In genomic region chr11:6602662-6603061, GRCm38 (mm10) we compare ENCODE assay signal across 23 mouse cellular contexts. TPM values are rescaled to one million over a fixed set of nuclear protein-coding genes. Genes with fewer than 3 reads are reported as not detected.
DNase-seq lines count a peak whose midpoint lies in the region; ATAC-seq lines count a peak whose summit lies in the region.
"Had no signal": no experiment of that assay in that cellular context is flagged by ENCODE, and none has a peak within 500 bp of the region (broad histone marks: within the 10 kb centered on the region; RNA-seq: fewer than 3 reads in every experiment).

No protein-coding gene starts in this region.

- H3K9me3 ChIP-seq in hindbrain, embryonic 12.5 days (replicated peaks) = no peaks in the 10 kb centered on the region
- H3K9me3 ChIP-seq in hindbrain, embryonic 11.5 days (ENCODE audit: control insufficient read depth, low read length) = no peaks in the 10 kb centered on the region
- no peaks in the 10 kb centered on the region for H3K9me3 ChIP-seq in forebrain, embryonic 13.5 days (replicated peaks)
- no peaks in the 10 kb centered on the region for H3K9me3 ChIP-seq in hindbrain, embryonic 16.5 days (ENCODE audit: control insufficient read depth, low read length)
- no peaks in the 10 kb centered on the region for H3K9me3 ChIP-seq in midbrain, embryonic 16.5 days (replicated peaks; ENCODE audit: control insufficient read depth, low read length, poor library complexity, severe bottlenecking)
- H3K9me3 ChIP-seq: limb, embryonic 12.5 days; liver, embryonic 13.5 days; lung, embryonic 15.5 days; stomach, embryonic 15.5 days had no signal

- H3K9ac ChIP-seq in hindbrain, embryonic 12.5 days = peak overlapping the region; percentile 45
- no peak overlapping the region for H3K9ac ChIP-seq in hindbrain, embryonic 11.5 days (ENCODE audit: low read depth, low read length)
- H3K9ac ChIP-seq in forebrain, embryonic 13.5 days = no peak overlapping the region
- peak overlapping the region; percentile 39; the same call in 1 of the 2 replicates for H3K9ac ChIP-seq in hindbrain, embryonic 16.5 days (ENCODE audit: low read depth, low read length)
- peak overlapping the region; percentile 91 for H3K9ac ChIP-seq in midbrain, embryonic 16.5 days (ENCODE audit: low read depth, low read length)
- H3K9ac ChIP-seq: limb, embryonic 12.5 days; liver, embryonic 13.5 days; lung, embryonic 15.5 days; stomach, embryonic 15.5 days had no signal

- no peak for ATAC-seq in hindbrain, embryonic 12.5 days (ENCODE audit: low FRiP score)
- no peak for ATAC-seq in hindbrain, embryonic 11.5 days (ENCODE audit: low FRiP score)
- no peak for ATAC-seq in forebrain, embryonic 13.5 days
- no peak for ATAC-seq in hindbrain, embryonic 16.5 days
- no peak for ATAC-seq in midbrain, embryonic 16.5 days
- ATAC-seq: intestine, embryonic 16.5 days had no signal

- H3K36me3 ChIP-seq in hindbrain, embryonic 12.5 days = peaks cover 36% of the 10 kb centered on the region
- H3K36me3 ChIP-seq in hindbrain, embryonic 11.5 days (ENCODE audit: control insufficient read depth, insufficient read depth, low read length) = no peaks in the 10 kb centered on the region
- H3K36me3 ChIP-seq in forebrain, embryonic 13.5 days (ENCODE audit: poor library complexity, severe bottlenecking) = peaks cover 43% of the 10 kb centered on the region
- peaks cover 16% of the 10 kb centered on the region for H3K36me3 ChIP-seq in hindbrain, embryonic 16.5 days (ENCODE audit: control insufficient read depth, insufficient read depth, low read length)
- peaks cover 10% of the 10 kb centered on the region for H3K36me3 ChIP-seq in midbrain, embryonic 16.5 days (ENCODE audit: control insufficient read depth, insufficient read depth, low read length)

- H3K4me2 ChIP-seq in hindbrain, embryonic 12.5 days (replicated peaks) = peak overlapping the region; percentile 76
- H3K4me2 ChIP-seq in hindbrain, embryonic 11.5 days (replicated peaks; ENCODE audit: low read depth, low read length) = no peak overlapping the region
- peak overlapping the region; percentile 86 for H3K4me2 ChIP-seq in forebrain, embryonic 13.5 days
- H3K4me2 ChIP-seq in hindbrain, embryonic 16.5 days (ENCODE audit: low read length) = peak overlapping the region; percentile 96
- H3K4me2 ChIP-seq in midbrain, embryonic 16.5 days (ENCODE audit: low read length) = peak overlapping the region; percentile 91
- H3K4me2 ChIP-seq: heart, embryonic 11.5 days; limb, embryonic 12.5 days; liver, embryonic 13.5 days; lung, embryonic 15.5 days; stomach, embryonic 15.5 days had no signal

- 84% methylated on average over 9 of the region's 9 CpGs for WGBS in hindbrain, embryonic 12.5 days
- WGBS in hindbrain, embryonic 11.5 days = 86% methylated on average over 9 of the region's 9 CpGs
- 77% methylated on average over 9 of the region's 9 CpGs for WGBS in forebrain, embryonic 13.5 days
- 76% methylated on average over 9 of the region's 9 CpGs for WGBS in hindbrain, embryonic 16.5 days
- WGBS in midbrain, embryonic 16.5 days = 71% methylated on average over 9 of the region's 9 CpGs

- peak overlapping the region; percentile 59 for H3K4me3 ChIP-seq in hindbrain, embryonic 12.5 days
- no peak overlapping the region for H3K4me3 ChIP-seq in hindbrain, embryonic 11.5 days (ENCODE audit: low read depth, low read length)
- peak overlapping the region; percentile 64; the same call in 1 of the 2 replicates for H3K4me3 ChIP-seq in forebrain, embryonic 13.5 days
- no peak overlapping the region for H3K4me3 ChIP-seq in hindbrain, embryonic 16.5 days (ENCODE audit: low read length)
- no peak overlapping the region; the same call in 1 of the 2 replicates for H3K4me3 ChIP-seq in midbrain, embryonic 16.5 days (ENCODE audit: low read depth, low read length)
- H3K4me3 ChIP-seq: limb, embryonic 12.5 days; liver, embryonic 13.5 days; lung, embryonic 15.5 days; stomach, embryonic 15.5 days had no signal

- DNase-seq in hindbrain, embryonic 11.5 days (ENCODE audit: low spot score) = no peak
- DNase-seq in thymus, postnatal 10 days (ENCODE audit: low spot score in 2 of 2) = no peak
- DNase-seq in gastrocnemius, adult 8-10 months (ENCODE audit: low spot score in 2 of 2) = no peak
- no peak for DNase-seq in adrenal gland, adult 18-20 months (ENCODE audit: low spot score in 2 of 2)
- DNase-seq: adrenal gland, postnatal 25 days; B cell, adult 2 months; heart, postnatal 14 days; liver, embryonic 13.5 days; right cerebral cortex, adult 18-20 months had no signal

- H3K4me1 ChIP-seq in hindbrain, embryonic 12.5 days = peaks cover 83% of the 10 kb centered on the region
- H3K4me1 ChIP-seq in hindbrain, embryonic 11.5 days (replicated peaks; ENCODE audit: control insufficient read depth, insufficient read depth, low read length) = peaks cover 22% of the 10 kb centered on the region
- peaks cover 72% of the 10 kb centered on the region for H3K4me1 ChIP-seq in forebrain, embryonic 13.5 days
- peaks cover 59% of the 10 kb centered on the region for H3K4me1 ChIP-seq in hindbrain, embryonic 16.5 days (ENCODE audit: control insufficient read depth, insufficient read depth, low read depth, low read length)
- H3K4me1 ChIP-seq in midbrain, embryonic 16.5 days (ENCODE audit: control insufficient read depth, insufficient read depth, low read length) = peaks cover 51% of the 10 kb centered on the region

- no peak overlapping the region for H3K27ac ChIP-seq in hindbrain, embryonic 12.5 days
- H3K27ac ChIP-seq in hindbrain, embryonic 11.5 days (ENCODE audit: low read depth, low read length) = no peak overlapping the region
- 0 out of 2 replicates have a peak overlapping the region, but pooled peaks have one; percentile 97 for H3K27ac ChIP-seq in forebrain, embryonic 13.5 days
- H3K27ac ChIP-seq in hindbrain, embryonic 16.5 days (ENCODE audit: low read depth, low read length) = 0 out of 2 replicates have a peak overlapping the region, but pooled peaks have one; percentile 18
- 0 out of 2 replicates have a peak overlapping the region, but pooled peaks have one; percentile 97 for H3K27ac ChIP-seq in midbrain, embryonic 16.5 days (ENCODE audit: low read length)
- H3K27ac ChIP-seq: limb, embryonic 12.5 days; liver, embryonic 13.5 days; lung, embryonic 15.5 days; stomach, embryonic 15.5 days had no signal

- peaks cover 7% of the 10 kb centered on the region; the same call in 1 of the 2 replicates for H3K27me3 ChIP-seq in hindbrain, embryonic 12.5 days
- peaks cover 4% of the 10 kb centered on the region for H3K27me3 ChIP-seq in hindbrain, embryonic 11.5 days (ENCODE audit: control insufficient read depth, insufficient read depth, low read length)
- no peaks in the 10 kb centered on the region for H3K27me3 ChIP-seq in forebrain, embryonic 13.5 days
- no peaks in the 10 kb centered on the region for H3K27me3 ChIP-seq in hindbrain, embryonic 16.5 days (replicated peaks; ENCODE audit: control insufficient read depth, insufficient read depth, low read length)
- no peaks in the 10 kb centered on the region for H3K27me3 ChIP-seq in midbrain, embryonic 16.5 days (ENCODE audit: control insufficient read depth, insufficient read depth, low read depth, low read length)

RNA-seq across cellular contexts. Expression of gene Nacad, which starts 3.2 kb away (rescaled TPM):
- 85.6 and 86.3 TPM in 2 replicates for polyA plus RNA-seq in hindbrain, embryonic 12.5 days (2016; fragmentation: Nextera tagmentation; extraction: Ambion mirVana)
- polyA plus RNA-seq in hindbrain, embryonic 11.5 days (2014; fragmentation: Nextera tagmentation; extraction: Ambion mirVana) = 44.3 and 44.8 TPM in 2 replicates
- 50.1 and 62.2 TPM in 2 replicates for polyA plus RNA-seq in forebrain, embryonic 13.5 days (2015; fragmentation: Nextera tagmentation; extraction: Ambion mirVana)
- 72.1 and 81.0 TPM in 2 replicates for polyA plus RNA-seq in hindbrain, embryonic 16.5 days (2015; fragmentation: Nextera tagmentation; extraction: Ambion mirVana)
- 85.0 and 89.0 TPM in 2 replicates for polyA plus RNA-seq in midbrain, embryonic 16.5 days (2015; fragmentation: Nextera tagmentation; extraction: Ambion mirVana)
- under 1 TPM; 0.08 to 0.22 (median 0.15) TPM for total RNA-seq in gastrocnemius, adult 8-10 months (2022)
- total RNA-seq in adrenal gland, adult 18-20 months (2021) = 1 to 10 TPM; 1.6 to 1.9 TPM
- total RNA-seq: megakaryocyte progenitor cell, adult 5-6 weeks had no signal

RNA-seq across cellular contexts. Expression of gene Tbrg4, which starts 23.2 kb away (rescaled TPM):
- 36.5 and 37.3 TPM in 2 replicates for polyA plus RNA-seq in hindbrain, embryonic 12.5 days (2016; fragmentation: Nextera tagmentation; extraction: Ambion mirVana)
- 31.8 and 34.6 TPM in 2 replicates for polyA plus RNA-seq in hindbrain, embryonic 11.5 days (2014; fragmentation: Nextera tagmentation; extraction: Ambion mirVana)
- polyA plus RNA-seq in forebrain, embryonic 13.5 days (2015; fragmentation: Nextera tagmentation; extraction: Ambion mirVana) = 32.1 and 36.5 TPM in 2 replicates
- polyA plus RNA-seq in hindbrain, embryonic 16.5 days (2015; fragmentation: Nextera tagmentation; extraction: Ambion mirVana) = 29.3 and 35.2 TPM in 2 replicates
- polyA plus RNA-seq in midbrain, embryonic 16.5 days (2015; fragmentation: Nextera tagmentation; extraction: Ambion mirVana) = 29.0 and 29.1 TPM in 2 replicates
- total RNA-seq in gastrocnemius, adult 8-10 months (2022) = 10 to 100 TPM; 53.8 to 63.0 (median 61.0) TPM
- total RNA-seq in adrenal gland, adult 18-20 months (2021) = 10 to 100 TPM; 67.7 to 77.0 TPM

RNA-seq across cellular contexts. Expression of gene Wap, which starts 35.8 kb away (rescaled TPM):
- not detected in 2 replicates for polyA plus RNA-seq in hindbrain, embryonic 12.5 days (2016; fragmentation: Nextera tagmentation; extraction: Ambion mirVana)
- polyA plus RNA-seq in hindbrain, embryonic 11.5 days (2014; fragmentation: Nextera tagmentation; extraction: Ambion mirVana) = not detected in 2 replicates
- polyA plus RNA-seq in forebrain, embryonic 13.5 days (2015; fragmentation: Nextera tagmentation; extraction: Ambion mirVana) = not detected in 2 replicates
- polyA plus RNA-seq in hindbrain, embryonic 16.5 days (2015; fragmentation: Nextera tagmentation; extraction: Ambion mirVana) = not detected in 2 replicates
- not detected in 2 replicates for polyA plus RNA-seq in midbrain, embryonic 16.5 days (2015; fragmentation: Nextera tagmentation; extraction: Ambion mirVana)
- total RNA-seq in gastrocnemius, adult 8-10 months (2022) = not detected
- total RNA-seq in adrenal gland, adult 18-20 months (2021) = not detected
- total RNA-seq: adrenal gland, postnatal 25 days; gastrocnemius, postnatal 4 days; heart, postnatal 14 days; megakaryocyte progenitor cell, adult 5-6 weeks had no signal
- polyA plus RNA-seq: cerebellum, adult 2 months; embryonic facial prominence, embryonic 11.5 days; heart, embryonic 11.5 days; intestine, embryonic 16.5 days; kidney, embryonic 16.5 days; limb, embryonic 12.5 days; liver, embryonic 13.5 days; lung, embryonic 15.5 days; stomach, embryonic 15.5 days had no signal

RNA-seq across cellular contexts. Expression of gene Ramp3, which starts 55.7 kb away (rescaled TPM):
- 5.7 and 9.6 TPM in 2 replicates for polyA plus RNA-seq in hindbrain, embryonic 12.5 days (2016; fragmentation: Nextera tagmentation; extraction: Ambion mirVana)
- polyA plus RNA-seq in hindbrain, embryonic 11.5 days (2014; fragmentation: Nextera tagmentation; extraction: Ambion mirVana) = 4.3 and 6.7 TPM in 2 replicates
- polyA plus RNA-seq in forebrain, embryonic 13.5 days (2015; fragmentation: Nextera tagmentation; extraction: Ambion mirVana) = 1.9 and 2.2 TPM in 2 replicates
- 26.6 and 30.6 TPM in 2 replicates for polyA plus RNA-seq in hindbrain, embryonic 16.5 days (2015; fragmentation: Nextera tagmentation; extraction: Ambion mirVana)
- polyA plus RNA-seq in midbrain, embryonic 16.5 days (2015; fragmentation: Nextera tagmentation; extraction: Ambion mirVana) = 12.3 and 13.1 TPM in 2 replicates
- 1 to 10 TPM in 1 of 4 experiments, under 1 TPM in 3; 0.54 to 1.5 (median 0.69) TPM for total RNA-seq in gastrocnemius, adult 8-10 months (2022)
- total RNA-seq in adrenal gland, adult 18-20 months (2021) = 10 to 100 TPM; 18.8 to 20.3 TPM
- total RNA-seq: megakaryocyte progenitor cell, adult 5-6 weeks had no signal
- polyA plus RNA-seq: liver, embryonic 13.5 days had no signal

RNA-seq across cellular contexts. Expression of gene Ccm2, which starts 56.0 kb away (rescaled TPM):
- polyA plus RNA-seq in hindbrain, embryonic 12.5 days (2016; fragmentation: Nextera tagmentation; extraction: Ambion mirVana) = 89.5 and 95.8 TPM in 2 replicates
- polyA plus RNA-seq in hindbrain, embryonic 11.5 days (2014; fragmentation: Nextera tagmentation; extraction: Ambion mirVana) = 88.2 and 88.4 TPM in 2 replicates
- polyA plus RNA-seq in forebrain, embryonic 13.5 days (2015; fragmentation: Nextera tagmentation; extraction: Ambion mirVana) = 82.2 and 90.5 TPM in 2 replicates
- polyA plus RNA-seq in hindbrain, embryonic 16.5 days (2015; fragmentation: Nextera tagmentation; extraction: Ambion mirVana) = 98.2 and 98.7 TPM in 2 replicates
- 81.4 and 84.3 TPM in 2 replicates for polyA plus RNA-seq in midbrain, embryonic 16.5 days (2015; fragmentation: Nextera tagmentation; extraction: Ambion mirVana)
- total RNA-seq in gastrocnemius, adult 8-10 months (2022) = 10 to 100 TPM; 21.1 to 33.3 (median 27.3) TPM
- 10 to 100 TPM; 41.7 to 60.2 TPM for total RNA-seq in adrenal gland, adult 18-20 months (2021)

Comparison
In these comparisons a context has a peak if more than half of its experiments do, and no peak if none do; other contexts are left out.
1. H3K27ac ChIP-seq: peak in forebrain, embryonic 13.5 days (single experiment), hindbrain, embryonic 16.5 days (single experiment) and midbrain, embryonic 16.5 days (single experiment); none in hindbrain, embryonic 12.5 days (single experiment) and hindbrain, embryonic 11.5 days (single experiment).
2. H3K4me3 ChIP-seq: peak in hindbrain, embryonic 12.5 days (single experiment) and forebrain, embryonic 13.5 days (single experiment); none in hindbrain, embryonic 11.5 days (single experiment), hindbrain, embryonic 16.5 days (single experiment) and midbrain, embryonic 16.5 days (single experiment).
3. H3K9ac ChIP-seq: peak in hindbrain, embryonic 12.5 days (single experiment), hindbrain, embryonic 16.5 days (single experiment) and midbrain, embryonic 16.5 days (single experiment); none in hindbrain, embryonic 11.5 days (single experiment) and forebrain, embryonic 13.5 days (single experiment).